Mouse (Mus musculus) MEL (cell line): ENCODE results near the gene Myom1.

ENCODE experiments used
- CHD2 ChIP-seq: IDR thresholded peaks from 2 replicates; pipeline ENCODE4 v1.6.1; 2011; ENCODE audit warnings: low read length, improper control_type of control experiment
- CTCF ChIP-seq, 3 experiments: IDR thresholded peaks in 2 of 3; conservative IDR thresholded peaks in 1 of 3; 2 replicates each; pipeline ENCODE4 v1.5.1; 2011 to 2012; ENCODE audit warnings: low read length in 3 of 3, low read depth in 2 of 3, mild to moderate bottlenecking in 2 of 3, improper control_type of control experiment in 1 of 3, inconsistent platforms in 1 of 3, mixed read lengths in 1 of 3, moderate library complexity in 1 of 3; ENCODE audit not compliant: control insufficient read depth in 1 of 3, insufficient read depth in 1 of 3, poor library complexity in 1 of 3, severe bottlenecking in 1 of 3
- E2F4 ChIP-seq: IDR thresholded peaks from 2 replicates; pipeline ENCODE4 v1.6.1; 2011; ENCODE audit warnings: low read depth, low read length, improper control_type of control experiment, borderline replicate concordance
- EP300 ChIP-seq, 2 experiments: IDR thresholded peaks; 2 replicates each; pipeline ENCODE4 v1.6.1; 2011; ENCODE audit warnings: improper control_type of control experiment in 2 of 2, low read length in 2 of 2, low read depth in 1 of 2, mild to moderate bottlenecking in 1 of 2
- HCFC1 ChIP-seq: IDR thresholded peaks from 2 replicates; pipeline ENCODE4 v1.6.1; 2012; ENCODE audit warnings: low read depth, mild to moderate bottlenecking, inconsistent platforms, low read length, improper control_type of control experiment, moderate library complexity
- JUND ChIP-seq: IDR thresholded peaks from 2 replicates; pipeline ENCODE4 v1.6.1; 2011; ENCODE audit warnings: low read depth, mild to moderate bottlenecking, improper control_type of control experiment, low read length
- MAFK ChIP-seq: IDR thresholded peaks from 2 replicates; pipeline ENCODE4 v1.6.1; 2011; ENCODE audit warnings: low read depth, mild to moderate bottlenecking, low read length, improper control_type of control experiment, borderline replicate concordance
- POLR2A ChIP-seq, 2 experiments: IDR thresholded peaks; 2 replicates each; pipeline ENCODE4 v1.6.1; 2011 to 2012; ENCODE audit warnings: low read length in 2 of 2, mild to moderate bottlenecking in 2 of 2, control low read depth in 1 of 2, improper control_type of control experiment in 1 of 2, low read depth in 1 of 2, moderate library complexity in 1 of 2; ENCODE audit not compliant: control insufficient read depth in 1 of 2, insufficient read depth in 1 of 2, poor library complexity in 1 of 2
- POLR2AphosphoS5 ChIP-seq: IDR thresholded peaks from 2 replicates; pipeline ENCODE4 v1.6.1; 2012; ENCODE audit warnings: low read depth, borderline replicate concordance, mild to moderate bottlenecking, inconsistent platforms, low read length, moderate library complexity, mixed read lengths
- RAD21 ChIP-seq: IDR thresholded peaks from 2 replicates; pipeline ENCODE4 v1.6.1; 2011; ENCODE audit warnings: mild to moderate bottlenecking, low read depth, low read length, improper control_type of control experiment
- SIN3A ChIP-seq: IDR thresholded peaks from 2 replicates; pipeline ENCODE4 v1.6.1; 2012; ENCODE audit warnings: low read length, improper control_type of control experiment, inconsistent platforms
- TAL1 ChIP-seq: IDR thresholded peaks from 2 replicates; pipeline ENCODE4 v1.6.1; 2012; ENCODE audit warnings: mild to moderate bottlenecking, inconsistent platforms, low read length, moderate library complexity, mixed read lengths
- ZC3H11A ChIP-seq: IDR thresholded peaks from 2 replicates; pipeline ENCODE4 v1.6.1; 2012; ENCODE audit warnings: low read depth, mild to moderate bottlenecking, inconsistent platforms, low read length, improper control_type of control experiment
- ZNF384 ChIP-seq: IDR thresholded peaks from 2 replicates; pipeline ENCODE4 v1.6.1; 2012; ENCODE audit warnings: low read depth, mild to moderate bottlenecking, inconsistent platforms, low read length, improper control_type of control experiment

- no peak for TF ChIP-seq EP300 (IDR thresholded peaks at IDR 0.05; ENCODE audit: low read depth in 1 of 2, low read length in 2 of 2)
- no peak for TF ChIP-seq E2F4
- TF ChIP-seq ZNF384 = no peak
- TF ChIP-seq ZC3H11A = no peak
- TF ChIP-seq POLR2A (IDR thresholded peaks at IDR 0.05; ENCODE audit: control insufficient read depth in 1 of 2, insufficient read depth in 1 of 2, low read depth in 1 of 2, low read length in 2 of 2, poor library complexity in 1 of 2) = no peak
- no peak for TF ChIP-seq CTCF (IDR thresholded peaks at IDR 0.05 in 2 of 3, conservative IDR thresholded peaks at IDR 0.05 in 1 of 3; ENCODE audit: control insufficient read depth in 1 of 3, insufficient read depth in 1 of 3, low read depth in 2 of 3, low read length in 3 of 3, poor library complexity in 1 of 3, severe bottlenecking in 1 of 3)
- no peak for TF ChIP-seq JUND
- TF ChIP-seq TAL1 = no peak
- no peak for TF ChIP-seq POLR2AphosphoS5
- no peak for TF ChIP-seq HCFC1
- TF ChIP-seq RAD21 = no peak
- TF ChIP-seq MAFK = no peak
- no peak for TF ChIP-seq CHD2
- no peak for TF ChIP-seq SIN3A
Measured at GRCm38 (mm10) chr17:71019309-71019655, 16.8 kb downstream of the Myom1 start.
